Mouse (Mus musculus) monocyte, adult 2 months (primary cell): Measurements from ENCODE around the gene Ppm1h.

Experiments used
- DNase-seq, 2 experiments: peaks; one replicate each; pipeline ENCODE4 v3.0.0; 2022; ENCODE audit warnings: low spot score in 2 of 2, low read depth in 1 of 2

Ppm1h gene

GRCm38 (mm10) chr10:122855149-122855548, 176.6 kb downstream of the Ppm1h start:
- DNase-seq: no peak

- no peak for DNase-seq
These were observed 177.6 kb downstream of the Ppm1h start for GRCm38 (mm10) chr10:122856040-122856764.

GRCm38 (mm10) chr10:122857155-122857554, 178.6 kb downstream of the Ppm1h start:
- DNase-seq: no peak

GRCm38 (mm10) chr10:122858904-122859641, 180.5 kb downstream of the Ppm1h start:
- no peak for DNase-seq

- DNase-seq: no peak
These were observed 181.1 kb downstream of the Ppm1h start for GRCm38 (mm10) chr10:122859642-122859997.

- no peak for DNase-seq
These were observed 181.5 kb downstream of the Ppm1h start for GRCm38 (mm10) chr10:122860076-122860475.

- no peak for DNase-seq
These were observed 183.3 kb downstream of the Ppm1h start for GRCm38 (mm10) chr10:122861696-122862385.

GRCm38 (mm10) chr10:122862386-122863023, 183.9 kb downstream of the Ppm1h start:
- DNase-seq: no peak

- no peak for DNase-seq
These were observed 191.4 kb downstream of the Ppm1h start for GRCm38 (mm10) chr10:122869865-122870503.

GRCm38 (mm10) chr10:122870848-122871494, 192.4 kb downstream of the Ppm1h start:
- no peak for DNase-seq

- DNase-seq: no peak
These were observed 194.2 kb downstream of the Ppm1h start for GRCm38 (mm10) chr10:122872720-122873119.

- DNase-seq: no peak
These were observed 198.4 kb downstream of the Ppm1h start for GRCm38 (mm10) chr10:122876964-122877363.

GRCm38 (mm10) chr10:122877436-122877835, 198.9 kb downstream of the Ppm1h start:
- DNase-seq: no peak

GRCm38 (mm10) chr10:122881456-122881855, 202.9 kb downstream of the Ppm1h start:
- DNase-seq: no peak

GRCm38 (mm10) chr10:122882614-122883013, 204.1 kb downstream of the Ppm1h start:
- peak; percentile 3 to 16 for DNase-seq

GRCm38 (mm10) chr10:122883823-122884743, 205.5 kb downstream of the Ppm1h start:
- no peak for DNase-seq

GRCm38 (mm10) chr10:122885301-122885700, 206.7 kb downstream of the Ppm1h start:
- DNase-seq: no peak

GRCm38 (mm10) chr10:122886055-122886915, 207.7 kb downstream of the Ppm1h start:
- no peak for DNase-seq
